Mouse (Mus musculus) hindbrain, embryonic 10.5 days (tissue): ENCODE measurements at regions not wholly inside any gene's neighbourhood (a gene's known extent, or its start where the extent isn't known, plus 50 kb on each side); places are given as distances from the start of the nearest gene placed in this dataset.
"Not testable (repeated sequence)": the region's sequence is repeated elsewhere in the genome, so short reads cannot be mapped to it uniquely, and the experiment has no call there.

Source experiments
- DNase-seq: peaks from one replicate; pipeline ENCODE4 v3.0.0-alpha.2; 2017; ENCODE audit warnings: low spot score
- H3K27ac ChIP-seq: fragments of 300-500 bp; sonication (generic); 2 replicates; pipeline ENCODE4 v1.5.1; 2016; ENCODE audit warnings: mild to moderate bottlenecking, moderate library complexity
- H3K27me3 ChIP-seq: fragments of 300-500 bp; sonication (generic); 2 replicates; pipeline ENCODE4 v1.6.1; 2016; ENCODE audit warnings: mild to moderate bottlenecking; ENCODE audit not compliant: poor library complexity, insufficient read depth, severe bottlenecking
- H3K36me3 ChIP-seq: fragments of 300-500 bp; sonication (generic); 2 replicates; pipeline ENCODE4 v1.6.1; 2016; ENCODE audit warnings: mild to moderate bottlenecking, moderate library complexity
- H3K4me1 ChIP-seq: fragments of 300-500 bp; sonication (generic); replicated peaks from 2 replicates; pipeline ENCODE4 v1.6.1; 2016; ENCODE audit warnings: mild to moderate bottlenecking
- H3K4me3 ChIP-seq: fragments of 300-500 bp; sonication (generic); 2 replicates; pipeline ENCODE4 v1.5.1; 2016; ENCODE audit warnings: mild to moderate bottlenecking, moderate library complexity
- H3K9me3 ChIP-seq: fragments of 300-500 bp; sonication (generic); 2 replicates; pipeline ENCODE4 v1.6.1; 2016; ENCODE audit warnings: mild to moderate bottlenecking, moderate library complexity
- WGBS: fragments of 180-500 bp; shearing (Covaris S2); methylation state at CpG from one replicate; pipeline ENCODE4 v1.1.7; 2016; 5-methylcytosine and 5-hydroxymethylcytosine counted together

DNA sequence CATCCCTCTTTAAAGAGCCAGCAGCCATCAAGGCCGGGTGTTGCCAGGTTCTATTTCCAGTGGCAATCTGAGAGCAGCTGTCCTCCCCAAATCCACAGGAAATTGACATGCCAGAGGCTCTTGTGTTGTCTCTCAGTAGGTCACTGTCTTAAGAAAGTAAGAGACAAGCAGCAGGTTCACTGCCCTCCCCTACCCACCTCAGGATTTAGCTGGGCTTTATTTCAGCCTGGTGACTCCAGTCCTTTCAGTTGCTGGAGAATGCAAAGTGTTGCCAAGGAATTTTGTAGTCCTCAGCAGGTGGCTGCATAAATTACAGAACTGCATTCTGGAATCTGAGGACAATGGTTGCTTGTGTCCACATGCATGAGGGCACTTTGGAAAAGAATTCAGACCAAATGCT, 278.3 kb upstream of the Tbl1xr1 start:
- no peaks in the 10 kb centered on the region for H3K27me3 ChIP-seq
- peak overlapping the region; percentile 67 for H3K27ac ChIP-seq
- 8% methylated on average over 1 of the region's 1 CpGs for WGBS
- H3K4me1 ChIP-seq: peaks cover 9% of the 10 kb centered on the region
- H3K9me3 ChIP-seq: no peaks in the 10 kb centered on the region
- H3K36me3 ChIP-seq: no peaks in the 10 kb centered on the region
- H3K4me3 ChIP-seq: no peak overlapping the region
- peak; percentile 48 for DNase-seq

DNA sequence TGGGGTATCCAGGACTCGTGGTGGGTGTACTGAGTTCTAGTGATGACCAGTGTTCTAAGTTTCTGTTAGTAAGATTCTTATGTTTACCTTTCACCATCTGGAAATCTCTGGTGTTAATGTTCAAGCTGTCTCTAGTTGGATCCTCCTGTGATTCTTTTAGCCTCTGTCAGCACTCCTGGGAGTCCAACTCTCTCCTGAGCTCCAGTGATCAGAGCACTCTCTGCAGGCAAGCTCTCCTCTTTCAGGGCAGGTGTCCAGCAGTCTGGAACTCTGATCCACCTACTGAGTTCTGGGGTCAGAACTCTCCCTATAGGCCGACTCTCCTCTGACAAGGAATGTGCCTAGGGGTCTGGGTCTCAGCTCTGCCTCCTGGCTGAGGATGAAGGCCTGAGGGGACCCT, 272.6 kb upstream of the Tbl1xr1 start:
- not testable (repeated sequence) for H3K4me3 ChIP-seq, H3K36me3 ChIP-seq, H3K27me3 ChIP-seq, DNase-seq, H3K27ac ChIP-seq, H3K4me1 ChIP-seq, H3K9me3 ChIP-seq
- 90% methylated on average over 2 of the region's 2 CpGs for WGBS

- Histone ChIP-seq H3K36me3 (no peaks in the 10 kb centered on the region), H3K27ac (no peak overlapping the region), H3K4me3 (no peak overlapping the region), H3K4me1 (peaks cover 23% of the 10 kb centered on the region), H3K27me3 (no peaks in the 10 kb centered on the region), H3K9me3 (no peaks in the 10 kb centered on the region)
- 89% methylated on average over 2 of the region's 2 CpGs for WGBS
- DNase-seq: no peak
Measured at GRCm38 (mm10) chr3:21806494-21807157, 269.8 kb upstream of the Tbl1xr1 start.

DNA sequence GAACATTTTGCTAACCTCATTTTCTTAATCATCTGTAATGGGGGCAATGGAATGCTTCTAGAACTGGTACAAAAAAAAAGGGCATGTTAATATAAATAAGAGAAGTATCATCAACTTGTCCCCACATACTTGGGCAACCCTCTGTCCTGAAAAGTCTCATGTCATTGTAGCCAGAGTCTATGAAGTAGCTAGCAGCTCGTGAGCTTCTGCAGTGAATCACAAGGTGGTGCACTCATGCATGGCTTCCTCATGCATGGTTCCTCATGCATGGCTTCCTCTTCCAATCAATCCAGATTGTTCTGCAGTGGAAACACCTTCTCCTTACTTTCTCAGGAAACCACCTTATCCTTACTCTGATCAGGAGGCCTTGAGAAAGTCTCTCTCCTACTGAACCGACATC, 267.9 kb upstream of the Tbl1xr1 start:
- Histone ChIP-seq H3K27ac (no peak overlapping the region), H3K9me3 (no peaks in the 10 kb centered on the region), H3K36me3 (no peaks in the 10 kb centered on the region), H3K27me3 (no peaks in the 10 kb centered on the region), H3K4me3 (no peak overlapping the region), H3K4me1 (peaks cover 23% of the 10 kb centered on the region)
- no peak for DNase-seq
- 56% methylated on average over 2 of the region's 2 CpGs for WGBS

- H3K36me3 ChIP-seq: no peaks in the 10 kb centered on the region
- H3K9me3 ChIP-seq: no peaks in the 10 kb centered on the region
- H3K27ac ChIP-seq: no peak overlapping the region
- H3K4me3 ChIP-seq: no peak overlapping the region
- 10% methylated on average over 2 of the region's 2 CpGs for WGBS
- peaks cover 23% of the 10 kb centered on the region for H3K4me1 ChIP-seq
- H3K27me3 ChIP-seq: no peaks in the 10 kb centered on the region
- DNase-seq: peak; percentile 49
Measured at GRCm38 (mm10) chr3:21809769-21810470, 266.5 kb upstream of the Tbl1xr1 start.

GRCm38 (mm10) chr3:21813401-21813800, 263.1 kb upstream of the Tbl1xr1 start:
- H3K4me1 ChIP-seq: peaks cover 23% of the 10 kb centered on the region
- no peak for DNase-seq
- WGBS: 76% methylated on average over 1 of the region's 1 CpGs

DNA sequence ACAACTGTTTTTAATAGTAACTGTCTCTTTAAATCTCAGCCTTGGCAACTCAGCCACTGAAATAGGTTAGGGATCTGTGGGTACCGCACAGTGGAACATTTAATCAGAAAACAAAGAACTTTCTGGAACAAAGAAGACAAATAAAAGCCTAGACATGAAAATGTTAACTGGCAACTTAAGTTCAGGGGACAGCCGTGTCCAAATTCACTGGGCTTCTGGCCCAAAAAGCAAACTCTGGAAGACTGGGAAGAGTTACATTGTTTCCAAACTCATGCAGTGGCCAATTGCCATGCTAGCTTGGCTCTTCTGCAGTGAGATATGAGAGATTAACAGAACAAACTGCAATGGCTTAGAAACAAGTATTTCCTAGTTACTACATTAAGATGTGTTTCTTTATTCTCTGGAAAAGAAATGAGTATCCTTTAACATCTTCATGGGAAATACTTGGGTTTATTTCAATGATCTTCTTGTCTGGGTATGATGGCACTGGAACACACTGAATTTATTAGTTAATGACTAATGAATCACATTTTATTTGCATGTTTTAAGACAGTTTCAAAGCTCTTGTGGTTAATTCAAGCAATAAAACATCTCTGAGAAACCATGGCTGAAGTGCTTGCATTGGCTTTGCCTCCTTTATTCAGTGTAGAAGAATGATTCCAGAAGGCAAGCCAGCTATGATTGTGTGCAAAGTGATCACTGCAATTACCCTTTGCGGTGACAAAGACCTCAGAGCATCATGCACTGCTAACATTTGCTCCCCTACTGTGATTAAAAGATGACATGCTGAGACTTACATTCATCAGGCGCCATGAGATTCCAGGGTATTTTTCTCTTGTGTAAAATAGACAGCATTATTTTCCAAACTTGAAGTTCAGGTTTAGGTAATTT, 259.2 kb upstream of the Tbl1xr1 start:
- 57% methylated on average over 4 of the region's 4 CpGs for WGBS
- no peaks in the 10 kb centered on the region for H3K36me3 ChIP-seq
- no peaks in the 10 kb centered on the region for H3K9me3 ChIP-seq
- no peaks in the 10 kb centered on the region for H3K4me1 ChIP-seq
- no peak overlapping the region for H3K4me3 ChIP-seq
- no peaks in the 10 kb centered on the region for H3K27me3 ChIP-seq
- no peak for DNase-seq
- H3K27ac ChIP-seq: no peak overlapping the region

More at GRCm38 (mm10) chr3:21813401-21813800, 263.1 kb upstream of the Tbl1xr1 start:
- no peak overlapping the region for H3K4me3 ChIP-seq
- no peaks in the 10 kb centered on the region for H3K27me3 ChIP-seq
- H3K27ac ChIP-seq: no peak overlapping the region
- H3K36me3 ChIP-seq: no peaks in the 10 kb centered on the region
- no peaks in the 10 kb centered on the region for H3K9me3 ChIP-seq

DNA sequence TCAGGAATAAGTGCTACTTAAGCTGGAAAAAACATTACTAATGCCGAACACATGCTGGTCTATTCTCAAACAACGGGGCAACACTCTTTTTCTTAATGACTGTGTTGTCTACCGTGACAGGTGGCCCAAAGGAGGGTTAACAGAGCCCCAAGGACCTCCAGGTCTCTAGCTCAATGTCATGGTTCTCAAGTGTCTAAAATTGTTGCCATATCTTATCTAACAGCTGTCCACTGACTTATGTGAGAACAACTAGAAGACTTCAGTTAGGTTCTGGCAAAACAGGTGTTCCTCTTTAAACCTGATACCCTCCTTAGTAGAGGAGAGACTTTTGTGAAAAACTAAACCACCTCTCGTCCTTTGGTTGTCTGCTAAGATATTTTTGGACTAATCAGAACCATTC, 257.4 kb upstream of the Tbl1xr1 start:
- Histone ChIP-seq H3K36me3 (no peaks in the 10 kb centered on the region), H3K9me3 (no peaks in the 10 kb centered on the region), H3K4me1 (peaks cover 5% of the 10 kb centered on the region), H3K4me3 (no peak overlapping the region), H3K27me3 (no peaks in the 10 kb centered on the region), H3K27ac (no peak overlapping the region)
- WGBS: 66% methylated on average over 4 of the region's 4 CpGs
- no peak for DNase-seq

DNA sequence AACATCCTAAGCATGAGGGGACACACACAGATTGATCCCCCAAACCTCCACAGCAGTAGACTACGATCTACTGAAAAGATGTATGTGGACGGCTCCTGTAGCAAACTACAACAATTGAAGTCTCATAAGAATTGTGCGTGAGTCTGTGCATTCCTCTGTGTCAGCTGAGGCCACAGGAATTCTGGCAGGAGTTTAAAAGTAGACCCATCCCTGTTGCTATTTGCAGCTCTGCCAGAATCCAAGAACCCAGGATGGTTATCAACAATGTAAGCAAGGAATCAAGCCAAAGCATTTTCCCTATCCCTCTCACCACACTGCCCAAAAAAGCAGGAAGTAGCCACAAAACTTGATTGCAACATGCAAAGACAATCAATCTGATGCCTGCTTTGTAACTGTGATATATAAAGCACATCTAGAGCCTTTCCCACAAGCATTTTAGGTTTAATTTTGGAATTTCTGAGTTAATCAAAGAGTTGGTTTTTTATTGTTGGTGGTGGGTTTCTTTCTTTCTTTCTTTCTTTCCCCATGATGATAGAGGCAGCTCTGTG, 256.3 kb upstream of the Tbl1xr1 start:
- H3K27me3 ChIP-seq: no peaks in the 10 kb centered on the region
- peaks cover 11% of the 10 kb centered on the region for H3K4me1 ChIP-seq
- no peak overlapping the region for H3K4me3 ChIP-seq
- no peak overlapping the region for H3K27ac ChIP-seq
- no peaks in the 10 kb centered on the region for H3K9me3 ChIP-seq
- DNase-seq: no peak
- no peaks in the 10 kb centered on the region for H3K36me3 ChIP-seq
- 75% methylated on average over 3 of the region's 3 CpGs for WGBS

GRCm38 (mm10) chr3:21822675-21823074, 253.8 kb upstream of the Tbl1xr1 start:
- H3K27me3 ChIP-seq: no peaks in the 10 kb centered on the region
- H3K36me3 ChIP-seq: no peaks in the 10 kb centered on the region
- H3K4me3 ChIP-seq: no peak overlapping the region
- WGBS: 87% methylated on average over 4 of the region's 4 CpGs
- H3K4me1 ChIP-seq: peaks cover 11% of the 10 kb centered on the region
- H3K9me3 ChIP-seq: no peaks in the 10 kb centered on the region
- no peak for DNase-seq
- no peak overlapping the region for H3K27ac ChIP-seq

- no peaks in the 10 kb centered on the region for H3K27me3 ChIP-seq
- peaks cover 11% of the 10 kb centered on the region for H3K4me1 ChIP-seq
- H3K9me3 ChIP-seq: no peaks in the 10 kb centered on the region
- no peaks in the 10 kb centered on the region for H3K36me3 ChIP-seq
- H3K27ac ChIP-seq: no peak overlapping the region
- no peak overlapping the region for H3K4me3 ChIP-seq
- WGBS: 85% methylated on average over 4 of the region's 4 CpGs
- no peak for DNase-seq
Measured at GRCm38 (mm10) chr3:21823331-21823730, 253.1 kb upstream of the Tbl1xr1 start.

DNA sequence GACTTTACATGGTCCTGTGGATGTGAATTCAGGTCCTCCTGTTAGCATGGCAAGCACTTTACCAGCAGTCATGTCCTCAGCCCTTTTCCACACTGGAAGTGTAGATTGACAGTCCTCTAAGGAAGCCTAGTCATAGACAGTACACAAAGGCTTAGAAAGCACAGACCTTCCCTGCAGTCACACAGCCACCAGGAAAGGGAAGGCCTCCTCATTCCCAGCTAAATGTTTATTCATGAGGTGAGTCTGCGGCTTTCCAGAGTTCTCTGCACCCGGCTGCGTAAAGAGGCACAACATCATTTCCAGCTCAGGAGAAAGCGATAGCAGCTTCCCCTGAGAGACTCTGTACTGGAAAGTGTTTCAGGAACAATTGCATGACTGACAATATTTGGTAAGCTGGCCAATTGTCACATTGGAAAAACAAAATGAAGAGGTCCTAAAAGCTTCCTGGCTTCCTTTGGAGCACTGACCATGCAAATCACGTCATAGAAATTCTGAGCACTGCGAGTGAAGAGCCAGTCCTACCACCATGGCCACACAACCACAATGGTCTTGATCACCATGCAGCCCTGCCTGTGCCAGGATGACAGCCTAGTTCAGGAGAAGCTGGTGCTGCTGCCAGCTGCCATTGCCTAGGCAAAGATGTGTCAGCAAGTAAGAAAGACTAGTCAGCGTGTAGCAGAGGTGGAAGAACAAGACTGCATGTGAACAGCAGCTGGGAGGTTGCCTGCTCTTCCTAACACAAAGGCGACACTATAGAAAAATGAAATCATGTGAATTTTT, 252.2 kb upstream of the Tbl1xr1 start:
- Histone ChIP-seq H3K9me3 (no peaks in the 10 kb centered on the region), H3K36me3 (no peaks in the 10 kb centered on the region), H3K27ac (peak overlapping the region; percentile 54), H3K4me3 (no peak overlapping the region), H3K27me3 (no peaks in the 10 kb centered on the region), H3K4me1 (peaks cover 11% of the 10 kb centered on the region)
- no peak for DNase-seq
- WGBS: 48% methylated on average over 8 of the region's 8 CpGs
